Mouse (Mus musculus) midbrain, postnatal 0 days (tissue): ENCODE data around the gene Zkscan16. TPM values are rescaled to one million over a fixed set of nuclear protein-coding genes. Genes with fewer than 3 reads are reported as not detected.

Source experiments
- ATAC-seq: fragments of 200-750 bp; cut with Nextera tagmentation; 2 replicates; pipeline ENCODE4 v1.8.0; 2017; ENCODE audit warnings: moderate number of reproducible peaks, mild to moderate bottlenecking, moderate TSS enrichment, moderate library complexity; ENCODE audit not compliant: low FRiP score
- DNase-seq: peaks from one replicate; pipeline ENCODE4 v3.0.0-alpha.2; 2015; ENCODE audit warnings: low spot score
- H3K27ac ChIP-seq: fragments of 300-500 bp; sonication (generic); 2 replicates; pipeline ENCODE4 v1.5.1; 2014; ENCODE audit warnings: low read depth, mild to moderate bottlenecking, low read length, mixed read lengths
- H3K27me3 ChIP-seq: fragments of 300-500 bp; sonication (generic); 2 replicates; pipeline ENCODE4 v1.6.1; 2014; ENCODE audit warnings: low read length, control low read depth, mixed read lengths; ENCODE audit not compliant: insufficient read depth
- H3K36me3 ChIP-seq: fragments of 300-500 bp; sonication (generic); 2 replicates; pipeline ENCODE4 v1.6.1; 2014; ENCODE audit warnings: low read length, control low read depth, mixed read lengths; ENCODE audit not compliant: insufficient read depth
- H3K4me1 ChIP-seq: fragments of 300-500 bp; sonication (generic); 2 replicates; pipeline ENCODE4 v1.6.1; 2014; ENCODE audit warnings: mild to moderate bottlenecking, control low read depth, antibody characterized with exemption, low read length, mixed read lengths; ENCODE audit not compliant: insufficient read depth
- H3K4me2 ChIP-seq: fragments of 300-500 bp; sonication (generic); 2 replicates; pipeline ENCODE4 v1.6.1; 2014; ENCODE audit warnings: low read depth, mild to moderate bottlenecking, low read length, mixed read lengths; ENCODE audit not compliant: poor library complexity, severe bottlenecking
- H3K4me3 ChIP-seq: fragments of 300-500 bp; sonication (generic); 2 replicates; pipeline ENCODE4 v1.5.1; 2014; ENCODE audit warnings: low read depth, mild to moderate bottlenecking, low read length, moderate library complexity
- H3K9ac ChIP-seq: fragments of 300-500 bp; sonication (generic); replicated peaks from 2 replicates; pipeline ENCODE4 v1.6.1; 2014; ENCODE audit warnings: mild to moderate bottlenecking, low read length, moderate library complexity, mixed read lengths; ENCODE audit not compliant: poor library complexity, severe bottlenecking
- H3K9me3 ChIP-seq: fragments of 300-500 bp; sonication (generic); 2 replicates; pipeline ENCODE4 v1.6.1; 2016; ENCODE audit warnings: low read length, control low read depth
- CTCF ChIP-seq: IDR thresholded peaks from 2 replicates; pipeline ENCODE4 v1.5.1; 2016; ENCODE audit warnings: antibody characterized with exemption, mild to moderate bottlenecking
- WGBS: fragments of 180-500 bp; shearing (Covaris S2); extraction: QIAGEN DNeasy Blood & Tissue Kit; methylation state at CpG from one replicate; pipeline ENCODE4 v1.1.7; 2014; 5-methylcytosine and 5-hydroxymethylcytosine counted together
- polyA plus RNA-seq: library from polyadenylated mRNA; unstranded; fragments of >200 nt; fragmentation: Nextera tagmentation; extraction: Ambion mirVana; gene quantifications from 2 replicates; pipeline ENCODE4 v1.2.1, GENCODE M21; 2015
- total RNA-seq: library from RNA; depleted of rRNA; stranded (reverse); fragments of >200 nt; gene quantifications from 2 replicates; pipeline ENCODE4 v1.2.3, GENCODE M21; 2014

The Zkscan16 gene
- total and polyA plus RNA-seq, 2 experiments from 2014 or later: 2.4 to 4.9 TPM

DNA sequence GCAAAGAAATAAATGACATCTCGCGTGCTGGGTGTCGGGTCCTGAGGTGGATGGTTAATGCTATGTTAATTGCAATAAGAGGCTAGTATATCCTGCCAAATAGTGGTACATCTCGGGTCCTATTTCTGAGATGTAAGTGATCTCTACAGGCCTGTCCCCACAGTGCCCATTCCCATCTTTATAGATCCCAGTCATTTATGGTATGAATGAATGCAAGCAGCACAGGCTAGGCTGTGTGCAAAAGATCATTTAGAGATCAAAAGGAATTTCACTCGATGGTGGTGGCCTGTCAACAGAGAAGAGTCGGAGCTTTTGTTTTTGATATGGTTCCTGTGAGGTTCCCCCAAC lies 752 bp downstream of the Zkscan16 start:
- peak; percentile 47; the same call in 1 of the 2 replicates for ATAC-seq
- Histone ChIP-seq H3K9ac (peak overlapping the region; percentile 67), H3K27ac (peak overlapping the region; percentile 86)

DNA sequence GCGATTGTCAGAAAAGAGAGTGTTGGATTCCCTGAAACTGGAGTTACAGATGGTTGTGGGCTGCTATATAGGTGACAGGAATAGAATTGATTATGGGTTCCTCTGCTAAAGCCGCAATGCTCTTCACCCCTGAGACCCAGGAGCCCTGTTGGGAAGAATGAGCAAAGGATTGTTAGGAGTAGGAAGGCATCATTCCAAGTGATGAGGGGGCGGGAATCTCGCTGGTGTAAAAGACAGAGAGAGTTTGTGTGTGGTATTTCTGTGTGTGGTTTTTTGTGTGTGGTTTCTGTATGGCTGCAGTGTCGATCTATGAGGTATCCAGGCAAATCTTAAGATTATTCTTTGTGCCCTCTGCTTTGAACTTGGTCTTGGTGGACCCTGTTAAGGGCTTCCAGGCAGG lies 1.3 kb downstream of the Zkscan16 start:
- 0 out of 2 replicates have a peak overlapping the region, but pooled peaks have one; percentile 67 for H3K9ac ChIP-seq
- peaks cover 9% of the 10 kb centered on the region; the same call in 1 of the 2 replicates for H3K4me1 ChIP-seq
- peak overlapping the region; percentile 71 for H3K4me3 ChIP-seq
- H3K36me3 ChIP-seq: peaks cover 2% of the 10 kb centered on the region; the same call in 1 of the 2 replicates
- H3K27ac ChIP-seq: 0 out of 2 replicates have a peak overlapping the region, but pooled peaks have one; percentile 86
- no peaks in the 10 kb centered on the region for H3K27me3 ChIP-seq
- TF ChIP-seq CTCF: no peak
- DNase-seq (no peak), ATAC-seq (no peak)
- H3K4me2 ChIP-seq: peak overlapping the region; percentile 74
- H3K9me3 ChIP-seq: no peaks in the 10 kb centered on the region
- 66% methylated on average over 5 of the region's 5 CpGs for WGBS

More for the DNA sequence above, 752 bp downstream of the Zkscan16 start:
- 16% methylated on average over 6 of the region's 6 CpGs for WGBS
- Histone ChIP-seq H3K36me3 (peaks cover 2% of the 10 kb centered on the region; the same call in 1 of the 2 replicates), H3K9me3 (no peaks in the 10 kb centered on the region), H3K4me2 (peak overlapping the region; percentile 74), H3K4me3 (peak overlapping the region; percentile 71), H3K4me1 (peaks cover 9% of the 10 kb centered on the region; the same call in 1 of the 2 replicates), H3K27me3 (no peaks in the 10 kb centered on the region)
- no peak for DNase-seq
- TF ChIP-seq CTCF: no peak

DNA sequence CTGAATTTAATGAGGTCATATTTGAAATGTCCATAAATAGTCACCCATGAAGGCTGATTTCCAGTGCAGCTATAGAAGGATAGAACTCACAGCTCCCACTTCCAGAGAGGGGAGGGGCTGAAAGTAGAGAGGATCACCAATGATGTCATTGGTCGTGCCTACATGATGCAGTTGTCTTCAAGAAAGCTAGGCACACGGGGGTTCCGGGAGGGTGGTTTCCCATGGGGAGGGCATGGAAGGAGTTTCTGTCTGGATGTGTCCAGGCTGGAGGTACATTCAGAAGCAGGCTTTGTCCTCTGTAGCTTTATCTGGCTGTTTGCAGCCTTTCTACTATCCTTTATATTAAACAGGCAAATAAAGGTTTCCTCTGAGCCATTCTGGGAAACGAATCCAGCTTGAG lies 5.0 kb downstream of the Zkscan16 start:
- ATAC-seq: no peak
- no peaks in the 10 kb centered on the region for H3K27me3 ChIP-seq
- H3K9ac ChIP-seq: no peak overlapping the region
- no peak for DNase-seq
- no peaks in the 10 kb centered on the region for H3K9me3 ChIP-seq
- no peak overlapping the region for H3K4me2 ChIP-seq
- no peak overlapping the region for H3K27ac ChIP-seq
- peaks cover 6% of the 10 kb centered on the region; the same call in 1 of the 2 replicates for H3K4me1 ChIP-seq
- H3K4me3 ChIP-seq: no peak overlapping the region
- no peak for TF ChIP-seq CTCF
- WGBS: 83% methylated on average over 4 of the region's 4 CpGs
- peaks cover 16% of the 10 kb centered on the region for H3K36me3 ChIP-seq

DNA sequence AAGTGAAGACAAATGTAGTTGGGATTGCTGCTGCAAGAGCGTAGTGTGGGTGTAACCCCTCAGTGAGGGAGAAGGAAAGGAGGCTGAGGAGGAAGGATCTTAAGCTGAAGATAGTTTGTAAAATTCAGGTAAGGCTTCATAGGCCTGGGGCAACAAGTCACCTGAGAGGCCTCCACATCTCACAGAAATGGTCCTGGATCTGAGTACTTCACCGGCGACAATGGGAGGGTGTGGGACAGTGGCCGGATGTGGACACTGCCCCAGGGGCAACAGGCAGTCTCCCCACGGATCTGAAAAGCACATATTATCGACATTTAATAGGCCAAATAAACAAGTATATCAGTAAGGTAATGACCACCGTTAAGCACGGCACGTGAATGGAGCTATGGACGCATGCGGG lies 9.2 kb downstream of the Zkscan16 start:
- Histone ChIP-seq H3K4me1 (no peaks in the 10 kb centered on the region), H3K4me2 (no peak overlapping the region), H3K27ac (no peak overlapping the region), H3K9ac (no peak overlapping the region), H3K4me3 (no peak overlapping the region), H3K36me3 (peaks cover 24% of the 10 kb centered on the region), H3K27me3 (no peaks in the 10 kb centered on the region), H3K9me3 (no peaks in the 10 kb centered on the region)
- DNase-seq: no peak
- TF ChIP-seq CTCF: no peak
- no peak for ATAC-seq
- WGBS: 97% methylated on average over 11 of the region's 11 CpGs

DNA sequence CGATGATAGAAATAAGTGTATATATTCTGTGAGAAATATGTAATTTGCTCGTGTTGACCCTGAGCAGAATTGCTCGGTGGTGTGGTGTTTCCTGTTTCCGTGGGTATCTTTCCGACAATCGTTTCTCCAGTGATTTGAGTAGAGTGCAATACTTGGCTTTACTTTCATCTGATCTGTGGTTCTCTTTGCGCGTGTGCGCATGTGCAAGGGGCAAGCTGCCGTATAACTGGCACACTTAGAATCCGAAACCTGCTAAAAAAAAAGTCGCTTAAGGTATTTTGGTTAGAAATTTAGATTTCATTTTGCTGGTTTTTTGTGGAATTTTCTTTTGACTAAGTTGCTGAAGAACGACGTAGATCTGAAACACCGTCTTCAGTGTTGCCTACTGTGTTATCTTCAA lies 18.3 kb downstream of the Zkscan16 start:
- Histone ChIP-seq H3K4me3 (no peak overlapping the region), H3K9me3 (no peaks in the 10 kb centered on the region), H3K36me3 (peaks cover 10% of the 10 kb centered on the region; the same call in 1 of the 2 replicates), H3K27me3 (no peaks in the 10 kb centered on the region), H3K27ac (no peak overlapping the region), H3K4me1 (no peaks in the 10 kb centered on the region), H3K9ac (no peak overlapping the region), H3K4me2 (no peak overlapping the region)
- TF ChIP-seq CTCF: no peak
- 96% methylated on average over 15 of the region's 15 CpGs for WGBS
- no peak for ATAC-seq
- DNase-seq: no peak

DNA sequence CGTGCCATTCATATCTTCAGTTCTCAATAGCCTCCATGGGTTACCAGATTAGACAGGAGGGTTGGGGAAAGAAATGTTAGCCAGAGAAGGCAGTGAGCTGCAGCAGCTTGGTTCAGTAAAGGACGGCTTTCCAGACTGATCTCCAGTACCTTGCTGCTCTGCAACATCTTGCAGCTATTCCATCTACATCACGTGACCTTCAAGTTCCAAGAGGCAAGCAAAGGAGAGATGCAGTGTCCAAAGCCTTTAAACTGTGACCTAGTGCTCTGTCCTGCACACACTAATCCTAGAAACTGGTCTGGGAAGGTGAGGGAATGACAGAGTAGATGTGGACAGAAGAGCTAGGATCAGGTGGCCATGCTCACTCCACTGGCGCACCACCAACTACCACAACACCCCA lies 19.8 kb downstream of the Zkscan16 start:
- 95% methylated on average over 4 of the region's 4 CpGs for WGBS

More for the DNA sequence above, 19.8 kb downstream of the Zkscan16 start:
- DNase-seq (no peak), ATAC-seq (no peak)
- Histone ChIP-seq H3K4me3 (no peak overlapping the region), H3K27ac (no peak overlapping the region), H3K4me2 (no peak overlapping the region), H3K9me3 (no peaks in the 10 kb centered on the region), H3K9ac (no peak overlapping the region), H3K36me3 (peaks cover 3% of the 10 kb centered on the region; the same call in 1 of the 2 replicates), H3K4me1 (no peaks in the 10 kb centered on the region), H3K27me3 (no peaks in the 10 kb centered on the region)
- TF ChIP-seq CTCF: no peak
